Mouse (Mus musculus): Measurements from ENCODE around the gene Kalrn.
"Not testable (repeated sequence)": the region's sequence is repeated elsewhere in the genome, so short reads cannot be mapped to it uniquely, and the experiment has no call there.

The Kalrn gene

DNA sequence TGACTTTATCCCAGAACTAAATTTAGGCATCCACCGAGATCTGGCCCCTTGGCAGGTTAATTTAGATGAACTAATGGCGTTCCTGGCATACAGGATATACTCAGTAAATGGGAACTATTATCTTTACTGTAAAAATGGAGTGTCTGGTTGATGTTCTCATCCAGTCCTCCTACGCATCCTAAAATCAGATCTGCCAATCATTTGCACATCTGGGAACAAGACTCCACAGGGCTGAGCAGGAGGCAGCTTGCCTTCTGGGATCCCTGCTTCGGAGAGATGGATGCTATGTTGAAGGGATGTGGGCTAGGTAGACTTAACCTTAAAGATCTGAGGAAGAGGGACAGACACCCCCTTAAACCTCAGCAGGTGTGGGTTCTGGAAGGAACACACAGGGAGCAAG, 230.2 kb downstream of the Kalrn start:
- DNase-seq, result no peak

DNA sequence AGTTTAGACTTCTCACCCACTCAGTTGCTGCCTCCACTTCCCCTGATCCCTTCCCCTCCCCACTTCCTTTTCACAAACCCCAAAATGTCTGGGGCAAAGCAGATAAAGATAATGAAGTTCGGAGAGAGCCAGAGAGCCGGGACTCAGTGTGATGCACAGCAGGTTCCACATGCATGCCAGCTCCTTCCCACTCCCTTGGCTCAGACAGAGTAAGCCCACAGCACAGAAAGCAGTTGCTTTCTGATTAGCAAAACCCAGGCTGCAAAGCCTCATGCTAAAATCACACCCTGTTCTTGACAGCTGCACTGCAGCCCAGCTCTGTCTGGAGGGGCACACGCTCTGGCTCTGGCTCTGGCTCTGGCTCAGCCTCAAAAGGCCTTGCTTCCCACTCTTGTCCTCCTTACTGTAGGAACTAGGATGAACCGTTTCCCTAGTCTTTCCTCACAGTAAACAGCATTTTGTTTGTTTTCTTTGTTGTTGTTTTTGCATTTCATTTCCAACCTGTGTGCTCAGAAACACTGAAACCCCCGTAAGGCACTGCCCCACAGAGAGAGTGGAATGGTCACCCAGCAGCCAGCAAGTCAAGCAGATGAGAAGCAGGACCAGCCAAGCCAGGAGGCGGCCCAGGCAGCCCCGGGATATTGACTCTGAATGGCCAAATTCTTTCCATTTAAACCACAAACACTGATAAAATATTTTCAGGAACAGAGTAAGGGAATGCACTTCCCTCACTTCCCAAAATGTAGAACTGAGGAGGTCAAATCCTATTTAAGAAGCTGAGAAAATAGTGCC, 230.8 kb downstream of the Kalrn start:
- peak; percentile 9 for DNase-seq

DNA sequence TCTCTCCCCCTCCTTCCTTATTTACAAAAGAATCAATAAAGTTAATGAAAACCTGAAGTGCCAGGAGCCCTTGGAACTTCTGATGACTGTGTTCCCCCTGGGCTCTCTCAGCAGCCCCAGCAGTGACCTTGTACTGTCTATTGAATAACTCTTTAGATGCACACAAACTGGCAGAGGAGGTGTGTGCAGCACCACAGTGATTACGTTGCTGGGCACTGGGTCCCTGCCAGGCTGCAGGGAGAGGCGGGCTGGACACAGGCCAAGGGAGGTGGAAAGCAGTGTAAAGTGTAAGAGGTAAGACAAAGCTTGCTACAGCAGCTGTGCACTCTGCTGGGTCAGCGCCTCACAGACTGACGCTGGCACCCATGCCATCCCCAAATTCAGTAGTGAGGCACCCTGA, 238.4 kb downstream of the Kalrn start:
- DNase-seq, result no peak

DNA sequence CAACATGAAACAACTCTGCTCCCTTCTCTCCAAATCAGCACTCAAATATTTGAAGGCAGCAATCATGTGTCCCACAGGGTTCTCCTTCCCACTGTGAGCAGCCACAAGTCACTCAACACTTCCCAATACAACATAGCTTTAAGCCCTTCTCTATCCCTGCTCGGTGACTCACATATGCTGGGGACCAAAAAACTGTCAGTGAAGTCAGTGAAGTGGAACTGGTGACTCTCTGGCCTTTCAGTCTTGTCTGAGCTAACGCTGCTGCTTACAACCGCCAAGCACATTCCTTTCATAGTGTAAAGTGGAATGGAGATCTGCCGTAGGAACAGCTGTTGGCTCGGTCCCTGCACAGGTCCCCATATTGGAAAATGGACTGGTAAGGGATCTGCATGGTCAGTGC, 241.7 kb downstream of the Kalrn start:
- no peak for DNase-seq

DNA sequence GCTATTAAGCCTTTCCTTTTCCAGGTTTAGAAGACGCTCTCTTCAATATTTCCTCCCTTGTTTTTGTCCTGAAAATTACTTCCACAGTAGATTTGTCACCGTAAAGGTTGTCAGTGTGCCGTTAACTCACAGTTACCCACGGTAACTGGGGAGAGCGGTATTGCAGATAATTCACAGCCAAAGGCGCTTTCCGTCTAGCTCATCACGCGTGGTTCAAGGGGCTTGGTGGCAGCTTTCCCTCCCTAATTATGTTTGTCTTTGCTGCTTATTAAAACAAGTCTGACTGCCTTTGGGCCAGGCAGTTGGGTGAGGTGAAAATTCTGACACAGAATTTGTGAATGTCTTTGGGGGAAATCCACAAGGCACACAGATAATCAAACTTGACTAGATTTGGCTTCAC, 243.5 kb downstream of the Kalrn start:
- no peak for DNase-seq

DNA sequence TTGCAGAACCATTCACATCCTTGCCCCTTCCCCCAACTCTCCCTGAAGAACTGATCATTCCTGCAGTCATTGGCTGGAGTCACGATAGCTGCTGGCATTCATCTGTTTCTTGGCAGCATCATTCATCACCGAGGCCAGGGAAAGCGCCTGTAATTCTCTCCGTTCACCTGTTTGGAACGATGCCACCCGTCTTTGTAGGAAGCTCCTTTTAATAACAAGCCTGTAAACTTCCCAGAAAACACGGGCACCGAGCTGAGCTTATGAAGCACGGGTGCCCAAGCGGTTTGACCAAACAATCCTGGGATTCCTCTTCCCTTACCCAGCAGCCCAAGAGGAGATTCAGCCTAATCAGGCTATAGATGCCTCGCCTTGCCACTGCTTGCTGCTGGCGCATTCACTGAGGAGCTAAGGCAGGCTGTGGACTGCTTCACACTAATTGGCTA, 243.9 kb downstream of the Kalrn start:
- no peak for DNase-seq

DNA sequence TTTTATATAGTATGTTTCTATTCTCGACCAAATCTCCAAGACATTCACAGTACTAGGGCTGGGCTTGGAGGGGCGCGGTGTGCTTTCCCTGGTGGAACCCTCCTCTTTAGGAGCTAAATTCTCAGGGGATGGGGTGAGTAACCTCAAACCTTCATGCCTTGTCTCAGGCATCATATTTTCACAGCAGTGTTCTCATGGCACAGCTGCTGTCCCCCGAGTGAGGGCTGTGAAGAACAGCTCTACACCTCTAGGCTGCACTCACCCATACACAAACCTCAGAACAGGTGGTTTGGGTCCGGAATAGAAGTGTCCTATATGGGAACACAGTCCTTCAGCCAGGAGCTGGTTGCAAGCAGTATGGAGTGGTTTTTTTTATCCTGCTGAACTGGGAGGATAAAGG, 245.4 kb downstream of the Kalrn start:
- no peak for DNase-seq

DNA sequence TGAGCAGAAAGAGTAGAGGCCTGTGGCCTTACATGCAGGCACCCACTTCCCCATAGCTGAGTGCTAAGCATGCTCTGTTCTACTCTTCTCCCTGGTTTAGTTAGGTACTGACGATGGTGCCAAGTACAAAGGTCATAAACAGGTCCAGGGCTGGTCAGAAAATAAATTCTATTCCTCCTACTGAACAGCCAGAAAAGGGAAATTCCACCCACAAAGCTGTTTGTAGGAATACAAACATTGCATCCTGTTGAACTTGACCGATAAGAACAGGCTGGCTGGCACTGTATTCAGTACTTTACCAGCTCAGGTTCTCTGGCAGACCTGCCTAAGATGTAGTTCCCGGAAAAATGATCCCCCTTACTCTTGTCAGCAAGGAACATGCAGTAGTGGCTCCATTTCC, 247.5 kb downstream of the Kalrn start:
- DNase-seq, result no peak

DNA sequence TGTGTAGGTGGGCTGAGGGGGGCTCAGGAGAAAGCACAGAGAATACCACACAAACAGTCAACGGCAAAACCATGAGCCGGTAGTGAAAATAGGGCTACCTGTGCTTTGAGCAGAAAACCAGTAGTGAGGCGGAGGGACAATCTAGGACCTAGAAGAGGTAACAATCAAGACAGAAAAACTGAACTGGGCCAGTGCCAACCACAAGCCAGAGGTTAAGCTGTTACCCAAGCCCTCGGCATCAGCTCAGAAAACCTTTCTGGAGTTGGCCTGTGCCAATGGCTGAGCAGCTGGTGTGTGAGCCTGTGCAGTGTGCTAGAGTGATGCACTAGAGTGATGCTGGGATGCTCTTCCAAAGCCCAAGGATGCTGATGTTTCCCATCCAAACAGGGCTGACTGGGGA, 248.2 kb downstream of the Kalrn start:
- DNase-seq, result no peak

DNA sequence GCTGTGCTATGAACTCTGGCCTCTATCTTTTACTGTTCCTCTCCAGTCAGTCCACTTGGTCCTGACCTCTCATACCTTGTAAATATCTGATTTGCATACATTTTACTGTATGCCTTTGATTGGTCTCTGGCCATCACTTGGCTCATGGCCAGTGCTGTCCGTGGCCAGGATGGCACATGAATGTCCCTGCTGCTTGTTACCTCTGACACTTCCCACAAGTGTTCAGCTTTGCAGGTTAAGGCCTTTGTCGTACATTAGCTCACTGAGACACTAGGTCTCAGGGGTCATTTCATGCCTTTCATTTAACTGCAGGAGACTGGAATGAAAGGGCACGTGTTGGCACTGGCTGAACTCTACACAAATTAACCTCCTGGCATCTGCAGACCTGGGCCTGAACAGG, 248.6 kb downstream of the Kalrn start:
- DNase-seq, result no peak

DNA sequence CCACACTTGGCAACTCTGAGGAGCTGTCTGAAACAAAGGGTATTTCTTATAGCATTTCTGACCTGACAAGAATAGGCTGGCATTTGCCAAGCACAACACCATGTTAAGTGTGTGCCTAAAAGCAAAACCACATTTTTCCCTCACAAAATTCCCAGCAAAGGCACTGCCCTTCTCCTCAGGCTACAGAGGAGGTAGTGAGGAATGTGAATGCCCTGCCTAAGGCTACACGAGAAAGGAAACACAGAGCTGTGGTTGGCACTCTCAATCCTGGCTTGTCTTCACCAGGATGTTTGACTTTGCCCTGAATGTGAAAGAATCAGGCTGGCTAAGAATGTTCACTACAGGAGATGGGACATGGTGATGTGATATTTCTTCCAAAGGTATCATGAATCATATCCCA, 249.8 kb downstream of the Kalrn start:
- no peak for DNase-seq

DNA sequence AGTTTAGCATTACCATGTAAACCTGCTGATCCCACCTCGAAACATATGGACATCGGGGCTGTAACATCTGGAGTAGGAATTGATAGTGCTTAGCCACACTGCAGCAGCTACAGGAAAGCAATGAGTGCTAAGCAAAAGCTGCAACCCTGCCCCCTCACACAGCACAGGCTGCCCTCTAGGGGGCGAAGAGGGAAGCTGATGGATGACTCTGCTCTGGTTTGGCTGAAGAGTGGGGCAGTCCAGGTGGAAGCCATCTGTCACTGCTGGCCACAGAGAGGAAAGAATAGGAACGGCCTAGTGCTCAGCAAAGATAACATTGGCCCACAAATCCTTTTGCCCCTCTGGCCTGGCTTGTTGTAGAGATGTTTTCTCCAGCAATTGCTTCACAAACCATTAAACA, 250.8 kb downstream of the Kalrn start:
- peak; percentile 51 for DNase-seq

DNA sequence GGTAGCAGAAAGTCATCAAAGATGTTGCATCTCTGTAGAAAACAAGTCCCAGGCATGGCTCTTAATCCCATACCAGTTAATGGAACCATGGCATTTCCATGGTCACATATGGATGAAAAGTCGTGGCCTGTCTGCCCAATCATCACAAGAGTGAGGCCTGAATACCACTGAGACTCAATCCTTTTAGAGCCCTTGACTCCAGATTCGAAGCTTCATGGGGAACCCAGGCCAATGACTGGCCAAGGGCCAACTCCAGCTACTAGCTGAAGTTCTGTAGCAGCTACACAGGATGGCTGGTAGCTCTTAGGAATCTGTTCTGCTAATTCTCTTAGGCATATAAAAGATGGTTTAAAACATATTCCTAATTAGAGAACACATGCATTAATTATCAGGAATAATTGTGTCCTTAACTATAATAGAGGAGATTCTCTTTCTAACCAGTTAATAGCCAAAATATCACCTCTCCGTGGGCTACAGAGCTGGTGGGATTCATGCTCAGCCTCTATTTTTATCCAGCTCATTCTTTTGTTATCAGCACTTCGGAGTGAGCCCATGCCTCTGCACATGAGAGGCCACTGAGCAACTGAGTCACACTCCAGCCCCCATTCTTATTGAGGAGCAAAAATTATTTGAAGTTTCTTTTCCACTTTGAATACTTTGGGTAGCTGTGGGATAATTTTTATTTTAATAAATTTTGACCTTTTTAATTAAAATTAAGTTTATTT, 252.1 kb downstream of the Kalrn start:
- no peak for DNase-seq

DNA sequence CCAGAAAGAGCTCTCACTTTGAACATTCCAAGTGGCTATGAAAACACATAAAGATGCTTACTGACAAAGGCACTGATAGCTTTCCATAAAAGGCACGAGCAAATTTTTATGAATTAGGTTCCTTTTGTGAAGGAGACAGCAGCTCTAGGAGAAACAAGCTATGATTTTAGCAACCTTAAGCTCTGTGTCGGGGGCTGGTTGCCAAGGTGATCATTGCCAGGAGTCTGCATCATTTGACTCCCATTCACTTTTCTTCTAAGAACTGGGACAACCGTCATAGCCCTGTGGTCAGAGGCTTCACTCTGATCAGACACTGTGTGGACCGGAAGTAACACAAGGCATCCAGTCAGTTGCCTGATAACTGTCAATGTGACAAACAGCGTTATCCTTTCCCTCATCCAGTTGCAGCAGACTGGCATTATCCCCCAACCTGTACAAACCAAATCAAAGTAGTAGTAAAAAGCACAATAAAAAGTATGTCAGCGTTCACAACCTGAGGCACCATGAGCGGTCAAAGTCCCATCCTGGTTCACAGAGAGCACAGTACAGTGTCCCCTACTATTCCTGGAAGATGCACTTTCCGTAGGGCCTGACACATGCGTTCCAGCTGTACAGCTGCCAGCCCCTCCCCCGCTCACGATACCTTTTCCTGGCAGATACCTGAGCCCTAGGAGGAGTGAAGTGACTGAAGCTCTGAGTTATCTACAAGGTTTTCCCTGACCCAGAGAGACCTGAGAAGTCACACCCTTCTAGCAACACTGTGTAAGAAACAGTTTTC, 253.1 kb downstream of the Kalrn start:
- DNase-seq, result no peak

DNA sequence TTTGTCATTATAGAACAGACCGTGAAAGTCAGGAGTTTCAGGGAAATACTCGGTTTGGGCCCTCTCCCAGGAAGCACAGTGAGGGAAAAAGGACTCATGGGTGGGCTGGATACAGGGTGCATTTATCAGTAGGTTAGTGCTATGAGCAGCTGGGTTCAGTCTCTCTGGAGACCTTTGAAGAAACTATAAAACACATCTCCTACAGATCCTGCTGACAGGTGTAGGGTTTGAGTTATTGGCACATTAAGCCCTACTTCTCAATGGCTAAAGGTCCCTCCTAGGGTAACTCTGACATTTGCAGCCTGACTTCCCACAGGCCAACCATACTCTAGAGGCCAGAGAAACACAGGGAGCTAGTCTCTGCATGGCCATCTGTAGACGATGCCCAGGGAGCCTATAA, 256.2 kb downstream of the Kalrn start:
- no peak for DNase-seq

DNA sequence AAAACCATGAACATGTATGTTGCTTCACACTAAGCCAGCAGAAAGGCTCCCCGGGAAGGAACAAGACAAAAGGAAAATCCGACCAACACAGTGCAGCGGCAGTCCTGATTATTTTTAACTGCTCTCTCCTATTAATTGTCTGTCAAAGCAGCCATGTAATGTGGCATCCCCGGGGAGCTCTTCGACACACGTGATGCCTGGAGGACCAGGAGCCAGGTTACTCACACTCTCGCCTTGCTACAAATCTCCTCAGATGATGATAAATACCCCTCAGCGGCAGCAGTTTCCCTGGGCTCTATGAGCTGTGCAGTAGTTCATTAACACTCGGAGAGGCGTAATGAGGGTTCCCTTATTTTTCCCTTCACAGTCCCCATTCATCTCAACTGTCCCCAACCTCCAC, 257.1 kb downstream of the Kalrn start:
- no peak for DNase-seq

DNA sequence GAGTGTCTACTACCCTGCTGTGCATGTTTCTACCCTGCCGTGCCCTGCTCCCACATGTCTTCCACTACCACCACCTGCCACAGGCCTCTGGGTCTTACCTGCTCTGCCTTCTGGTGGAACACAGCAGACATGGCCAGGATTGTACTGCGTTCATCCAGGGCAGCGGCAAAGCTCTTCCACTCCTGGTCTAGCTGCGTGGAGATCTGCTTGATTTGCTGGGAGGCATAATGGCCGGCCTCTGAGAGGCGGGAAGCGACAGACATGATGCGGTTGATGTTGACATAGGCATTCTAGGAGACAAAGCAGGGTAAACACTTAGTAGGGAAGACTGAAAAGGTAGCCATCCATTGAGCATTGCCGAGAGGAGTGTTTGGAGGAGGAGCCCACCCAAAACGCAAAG, 259.3 kb downstream of the Kalrn start:
- no peak for DNase-seq

DNA sequence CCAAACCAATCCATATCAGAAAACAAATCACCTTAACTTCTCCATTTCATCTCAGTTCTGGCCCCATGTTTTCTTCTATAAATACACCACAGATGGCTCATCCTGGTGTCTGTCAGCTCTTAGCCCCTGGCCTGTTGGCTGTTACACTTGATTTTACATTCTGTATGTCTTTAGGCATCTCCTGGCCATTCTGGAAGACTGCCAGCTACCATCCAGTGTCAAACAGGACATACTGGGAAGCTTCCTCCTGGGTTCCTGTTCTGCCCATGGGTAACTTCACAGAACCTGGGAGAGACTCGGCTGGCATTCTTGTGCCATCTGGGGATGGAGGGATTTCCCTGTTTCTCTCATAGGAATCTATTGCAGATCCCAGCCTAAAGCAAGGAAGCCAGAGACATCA, 261.8 kb downstream of the Kalrn start:
- DNase-seq, result no peak

DNA sequence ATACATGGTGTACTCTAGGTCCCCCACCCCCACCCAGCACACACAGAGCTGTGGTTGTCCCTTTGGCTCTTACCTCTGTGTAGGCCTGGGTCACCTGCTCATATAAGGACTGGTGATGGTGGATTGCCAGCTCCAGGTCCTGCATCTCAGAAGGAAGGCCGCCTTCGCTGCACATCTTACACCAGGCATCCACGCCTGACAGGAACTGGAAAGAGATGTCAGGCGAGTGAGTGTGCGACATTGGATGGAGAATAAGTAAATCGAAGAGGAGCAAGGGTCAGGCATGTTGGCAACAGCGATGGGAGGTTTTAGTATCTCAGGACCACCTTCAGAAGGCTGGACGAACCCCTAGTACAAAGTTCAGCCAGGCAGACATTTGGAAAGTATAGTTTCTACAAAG, 263.0 kb downstream of the Kalrn start:
- DNase-seq, result no peak

DNA sequence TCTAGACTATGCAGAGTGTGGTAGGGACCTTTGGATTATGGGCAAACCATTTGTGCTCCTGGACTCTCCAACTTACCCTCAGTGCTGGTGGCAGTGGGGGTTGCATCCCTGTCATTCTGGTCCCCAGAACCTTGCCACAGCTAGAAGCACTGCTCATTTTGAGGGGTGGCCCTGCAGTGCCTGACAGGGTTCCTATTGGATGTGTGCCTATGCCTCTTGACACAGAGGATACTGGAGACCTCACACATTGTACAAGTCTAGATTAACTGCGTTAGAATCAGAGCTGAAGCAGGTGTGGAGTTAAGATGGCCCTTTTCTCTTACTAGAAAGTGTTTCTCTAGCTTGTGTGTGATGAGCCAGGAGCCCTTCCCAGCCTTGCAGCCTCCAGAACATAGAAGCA, 265.0 kb downstream of the Kalrn start:
- DNase-seq, result no peak

DNA sequence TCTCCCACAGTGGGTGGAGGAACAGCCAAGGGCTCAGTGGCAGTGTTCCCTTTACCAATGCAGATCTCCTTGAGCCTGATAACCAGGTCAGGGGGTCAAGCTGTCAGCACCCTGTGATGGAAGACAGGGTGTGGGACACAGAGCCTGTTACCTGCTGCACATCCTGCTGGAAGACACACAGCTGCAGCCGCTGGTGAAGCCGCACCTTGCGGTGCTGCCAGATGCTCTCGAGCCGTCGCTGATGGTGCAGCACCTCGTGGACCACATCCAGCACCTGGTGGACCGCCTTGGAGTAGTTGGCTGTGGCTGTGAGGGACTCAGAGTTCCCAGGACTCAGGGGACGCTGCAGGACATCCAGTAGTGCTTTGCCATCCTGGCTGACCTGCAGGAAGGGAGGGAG, 265.9 kb downstream of the Kalrn start:
- no peak for DNase-seq

DNA sequence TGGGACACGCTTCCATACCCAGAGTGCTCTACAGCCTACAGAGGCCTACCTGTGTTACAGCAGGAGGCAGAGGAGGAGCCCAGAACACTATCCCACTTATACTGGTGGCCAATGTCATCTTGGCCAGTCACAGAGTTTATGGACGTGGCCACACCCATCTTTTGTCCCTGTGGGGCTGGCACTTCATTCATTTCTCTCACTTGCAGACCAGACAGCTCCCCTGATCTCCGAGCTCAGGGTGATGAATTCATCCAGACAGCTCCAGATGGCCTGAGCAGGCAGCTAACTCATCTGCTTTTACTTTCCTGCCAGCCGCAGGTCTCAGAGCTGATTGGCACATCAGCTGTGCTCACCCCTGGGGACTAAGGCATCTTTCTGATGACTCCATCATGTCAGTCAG, 267.7 kb downstream of the Kalrn start:
- DNase-seq, result no peak

DNA sequence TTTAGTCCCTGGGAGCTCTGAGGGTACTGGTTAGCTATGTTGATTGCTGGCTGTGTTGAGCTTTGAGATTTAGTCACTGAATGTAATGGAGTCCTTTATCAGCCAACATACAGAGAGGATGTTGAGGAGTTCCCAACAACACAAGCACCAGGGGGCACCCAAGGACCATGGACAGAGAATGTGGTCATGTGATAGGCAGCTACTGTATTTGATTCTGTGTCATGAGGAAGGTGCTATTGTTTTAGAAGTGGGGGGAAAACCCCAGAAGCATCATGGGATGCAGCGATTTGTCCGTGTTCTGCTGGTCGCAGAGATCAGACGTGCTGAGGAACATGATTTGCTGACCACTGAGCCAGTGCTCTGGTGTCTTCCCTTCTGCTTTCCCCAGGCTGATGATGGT, 269.5 kb downstream of the Kalrn start:
- DNase-seq, result not testable (repeated sequence)

DNA sequence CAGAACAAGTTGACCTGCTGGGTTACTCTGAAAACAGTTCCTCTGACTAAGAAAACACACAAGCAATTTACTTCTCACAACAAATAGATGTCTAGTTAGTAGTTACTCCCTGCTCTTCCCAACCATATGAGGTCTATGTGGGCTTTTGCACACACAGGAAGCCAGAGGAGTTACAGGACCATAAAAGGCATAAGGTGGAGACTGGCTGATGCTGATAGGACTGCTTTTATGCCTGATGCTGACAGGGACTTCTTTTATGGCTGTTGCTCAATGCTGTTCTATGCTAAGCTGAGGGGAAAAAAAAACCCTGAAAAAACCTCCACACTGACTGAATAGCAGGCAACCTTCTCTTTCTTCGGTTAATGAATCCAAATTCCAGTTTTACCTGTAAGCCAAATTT, 270.8 kb downstream of the Kalrn start:
- DNase-seq, result no peak
